Mouse (Mus musculus) left cerebral cortex, postnatal 36 days (tissue): ENCODE measurements around the gene Tbc1d23. TPM values are rescaled to one million over a fixed set of nuclear protein-coding genes. Genes with fewer than 3 reads are reported as not detected.
A peak's percentile ranks its signal among the peaks of the same experiment; 100 is the strongest.

ENCODE experiments used
- DNase-seq, 2 experiments: peaks; one replicate each; pipeline ENCODE4 v3.0.0; 2021 to 2022; ENCODE audit warnings: low spot score in 2 of 2, mixed read lengths in 1 of 2
- intact Hi-C: fragments of 180-260 bp; cut with DNase I; formaldehyde crosslinking; loops from one replicate; pipeline ENCODE4 v1.15.1; 2025
- total RNA-seq, 2 experiments: library from RNA; stranded (reverse); gene quantifications; 2 replicates each; pipeline ENCODE4 v1.2.3; 2021

Gene Tbc1d23
- total RNA-seq, 2 experiments from 2014 or later: 43.5 to 52.4 TPM

DNA sequence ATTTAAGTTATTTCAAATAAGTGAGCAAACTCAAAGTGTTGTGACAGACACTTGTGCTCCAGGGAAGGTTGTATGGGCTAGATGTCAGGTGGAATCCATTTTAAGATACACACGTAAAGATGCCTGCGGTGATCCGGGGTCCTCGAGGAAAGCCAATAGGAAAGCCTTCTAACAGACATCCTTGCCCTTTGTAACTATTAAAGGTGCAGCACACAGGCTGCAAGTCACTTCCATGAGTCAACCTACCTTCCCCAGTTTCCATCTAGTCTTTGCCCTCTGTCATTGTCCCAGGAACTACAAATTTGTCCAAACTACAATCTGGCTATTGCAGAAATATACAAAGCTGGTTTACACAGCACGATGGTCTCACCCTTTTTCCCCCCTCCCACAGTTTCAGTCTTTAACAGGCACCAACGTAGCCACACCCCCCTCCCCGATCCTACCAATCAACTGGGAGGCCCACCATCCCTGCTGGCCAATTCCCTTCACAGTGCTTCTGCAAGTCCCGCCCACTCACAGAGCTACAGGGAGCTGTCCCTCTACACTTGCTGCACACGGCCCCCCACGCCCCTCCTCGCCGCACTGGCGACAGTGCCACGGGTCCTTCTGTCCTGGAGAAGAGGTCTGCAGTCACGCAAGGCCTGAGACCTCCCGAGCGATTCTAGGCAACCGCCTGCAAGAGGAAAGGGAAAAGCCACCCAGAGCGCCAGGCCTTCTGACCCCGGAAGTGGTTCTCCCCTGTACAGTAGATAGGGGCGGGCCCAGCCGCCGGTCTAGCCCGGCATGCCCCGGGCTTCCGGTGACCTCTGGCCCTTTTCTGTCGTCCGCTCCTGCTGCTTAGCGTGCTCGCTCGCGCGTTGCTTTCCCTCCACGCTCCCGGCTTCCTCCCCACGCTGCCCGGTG is 110.1 kb downstream of the Tbc1d23 start, which contains the start of gene Tomm70a:
TSS of gene Tomm70a (plus strand) at position 791 of the 903 bp plus-strand sequence.
- DNase-seq: peak; percentile 96 to 97
- intact Hi-C loops: loop anchor here (5.0 kb wide), 1 partner anchor 46 kb away; the partner anchor contains the start of gene Nit2

Other genes with a start within 250 kb of the Tbc1d23 start
- under 1 TPM in 1 of 2 experiments, not detected in 1; 0.22 TPM for gene Tmem45a2, start 160.1 kb downstream of the Tbc1d23 start, total RNA-seq
- gene Tomm70a, start 109.8 kb downstream of the Tbc1d23 start, total RNA-seq: 10 to 100 TPM; 97.4 to 99.5 TPM
- gene Nit2, start 64.2 kb downstream of the Tbc1d23 start, total RNA-seq: 10 to 100 TPM; 13.6 to 14.8 TPM
- under 1 TPM; 0.25 to 0.82 TPM for gene Tmem30c, start 61.4 kb upstream of the Tbc1d23 start, total RNA-seq
- 1 to 10 TPM; 3.0 to 4.0 TPM for gene Filip1l, start 121.6 kb upstream of the Tbc1d23 start, total RNA-seq